Mouse (Mus musculus): Measurements from ENCODE around the gene Saal1. TPM values are rescaled to one million over a fixed set of nuclear protein-coding genes. Genes with fewer than 3 reads are reported as not detected.

The Saal1 gene
- total and polyA plus RNA-seq, 3 experiments = 2.3 to 4.0 (median 3.8) TPM

DNA sequence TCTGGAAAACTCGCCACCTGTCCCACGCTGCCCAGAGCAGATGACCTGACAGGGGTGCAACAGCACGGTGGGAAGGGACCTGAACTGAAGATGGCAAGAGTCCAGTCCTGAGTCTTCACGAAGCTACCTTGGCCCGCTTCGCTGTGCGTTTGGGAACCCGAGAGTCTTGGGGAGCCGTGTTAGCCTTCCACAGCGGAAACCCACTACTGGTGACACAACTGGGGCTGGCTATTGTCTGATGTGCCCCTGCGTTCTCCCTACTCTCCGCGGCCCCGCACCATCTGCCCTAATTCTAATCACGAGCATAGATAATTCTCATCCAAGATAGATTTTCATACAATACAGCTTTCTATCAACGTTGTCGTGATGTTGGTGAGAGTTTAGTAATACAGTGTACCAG lies 70.4 kb downstream of the Saal1 start:
- Histone ChIP-seq H3K27ac (peak overlapping the region; percentile 59), H3K79me2 (replicated peaks; ENCODE audit: control insufficient read depth, insufficient read depth, low read length) (no peaks in the 10 kb centered on the region), H3K4me1 (ENCODE audit: control insufficient read depth, insufficient read depth, low read length) (no peaks in the 10 kb centered on the region), H3K27me3 (ENCODE audit: control insufficient read depth, insufficient read depth, low read length) (no peaks in the 10 kb centered on the region), H3K9ac (ENCODE audit: low read depth, low read length) (peak overlapping the region; percentile 58), H3K36me3 (ENCODE audit: control insufficient read depth, insufficient read depth, low read length) (no peaks in the 10 kb centered on the region), H3K4me3 (peak overlapping the region; percentile 59)
- intact Hi-C loops (cut with DNase I) = no loop called here
- no peak for DNase-seq
- TF ChIP-seq EP300 (IDR thresholded peaks at IDR 0.05; ENCODE audit: insufficient read depth, low read depth, low read length) (no peak), POLR2A (IDR thresholded peaks at IDR 0.05; ENCODE audit: insufficient read depth, low read depth, low read length) (no peak), CTCF (IDR thresholded peaks at IDR 0.05) (no peak)
- 12% methylated on average over 17 of the region's 17 CpGs for WGBS

DNA sequence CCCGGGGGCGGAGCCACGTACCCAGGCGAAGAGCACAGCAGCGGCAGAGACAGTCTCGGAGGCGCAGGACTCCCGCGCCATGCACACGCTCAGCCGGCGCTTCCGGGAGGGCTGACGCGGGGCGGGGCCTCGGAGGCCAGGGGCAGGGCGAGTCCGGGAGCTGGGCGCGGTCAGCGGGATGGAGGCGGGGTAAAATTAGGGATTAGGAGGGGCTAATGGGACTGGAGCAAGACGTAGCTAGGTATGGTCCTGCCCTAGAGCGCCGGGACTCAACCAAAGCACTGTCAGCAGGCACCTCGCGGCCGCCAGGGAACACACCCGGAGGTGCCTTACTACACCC lies 70.8 kb downstream of the Saal1 start, which contains the start of gene Sergef:
Gene Sergef (minus strand): TSS at position 116 of the 340 bp plus-strand sequence.
- Histone ChIP-seq H3K27me3 (ENCODE audit: control insufficient read depth, insufficient read depth, low read length) (no peaks in the 10 kb centered on the region), H3K4me1 (ENCODE audit: control insufficient read depth, insufficient read depth, low read length) (no peaks in the 10 kb centered on the region), H3K4me3 (peak within 1 kb of the TSS; percentile 59), H3K79me2 (replicated peaks; ENCODE audit: control insufficient read depth, insufficient read depth, low read length) (no peaks in the 10 kb centered on the region), H3K27ac (peak within 1 kb of the TSS; percentile 59), H3K36me3 (ENCODE audit: control insufficient read depth, insufficient read depth, low read length) (no peaks in the 10 kb centered on the region), H3K9ac (ENCODE audit: low read depth, low read length) (peak within 1 kb of the TSS; percentile 78)
- DNase-seq = peak; percentile 93 to 94
- intact Hi-C loops (cut with DNase I) = no loop called here
- 0% methylated on average over 29 of the region's 30 CpGs for WGBS
- TF ChIP-seq CTCF (IDR thresholded peaks at IDR 0.05) (peak; percentile 21), EP300 (IDR thresholded peaks at IDR 0.05; ENCODE audit: insufficient read depth, low read depth, low read length) (no peak), POLR2A (IDR thresholded peaks at IDR 0.05; ENCODE audit: insufficient read depth, low read depth, low read length) (peak; percentile 63)

- H3K27me3 ChIP-seq (ENCODE audit: control insufficient read depth, insufficient read depth, low read length) = no peaks in the 10 kb centered on the region
- no peak for TF ChIP-seq CTCF (IDR thresholded peaks at IDR 0.05)
- no peak for TF ChIP-seq POLR2A (IDR thresholded peaks at IDR 0.05; ENCODE audit: insufficient read depth, low read depth, low read length)
- TF ChIP-seq EP300 (IDR thresholded peaks at IDR 0.05; ENCODE audit: insufficient read depth, low read depth, low read length) = no peak
- 18% methylated on average over 32 of the region's 32 CpGs for WGBS
- intact Hi-C loops (cut with DNase I) = no loop called here
- H3K79me2 ChIP-seq (replicated peaks; ENCODE audit: control insufficient read depth, insufficient read depth, low read length) = no peaks in the 10 kb centered on the region
- no peaks in the 10 kb centered on the region for H3K4me1 ChIP-seq (ENCODE audit: control insufficient read depth, insufficient read depth, low read length)
- H3K4me3 ChIP-seq = peak overlapping the region; percentile 59
- peak overlapping the region; percentile 78 for H3K9ac ChIP-seq (ENCODE audit: low read depth, low read length)
- no peaks in the 10 kb centered on the region for H3K36me3 ChIP-seq (ENCODE audit: control insufficient read depth, insufficient read depth, low read length)
- DNase-seq = peak in 1 of 2 experiments; percentile 6
- H3K27ac ChIP-seq = peak overlapping the region; percentile 59
Measured at GRCm38 (mm10) chr7:46638889-46639691, 71.4 kb downstream of the Saal1 start.

Other genes starting within 250 kb of the Saal1 start
- 1 to 10 TPM; 2.9 to 5.1 TPM for gene Sergef, start 70.9 kb downstream of the Saal1 start, total RNA-seq (2021)
- 3.6 and 4.9 TPM in 2 replicates for gene Sergef, start 70.9 kb downstream of the Saal1 start, polyA plus RNA-seq (2012; rRNA removed)
- not detected for gene Tph1, start 38.1 kb downstream of the Saal1 start, total RNA-seq (2021)
- gene Tph1, start 38.1 kb downstream of the Saal1 start, polyA plus RNA-seq (2012; rRNA removed) = 0.23 TPM in 1 of 2 replicates, not detected in the other
- gene Saa3, start 5.0 kb upstream of the Saal1 start, total RNA-seq (2021) = 1 to 10 TPM; 1.5 to 2.7 TPM
- gene Saa3, start 5.0 kb upstream of the Saal1 start, polyA plus RNA-seq (2012; rRNA removed) = 0.38 and 1.2 TPM in 2 replicates
- gene Saa4, start 21.9 kb upstream of the Saal1 start, total RNA-seq (2021) = not detected
- not detected in 2 replicates for gene Saa4, start 21.9 kb upstream of the Saal1 start, polyA plus RNA-seq (2012; rRNA removed)
- gene Saa1, start 32.3 kb upstream of the Saal1 start, total RNA-seq (2021) = not detected
- not detected in 2 replicates for gene Saa1, start 32.3 kb upstream of the Saal1 start, polyA plus RNA-seq (2012; rRNA removed)
- not detected for gene Saa2, start 41.1 kb upstream of the Saal1 start, total RNA-seq (2021)
- gene Saa2, start 41.1 kb upstream of the Saal1 start, polyA plus RNA-seq (2012; rRNA removed) = not detected in 2 replicates
- gene Hps5, start 85.4 kb upstream of the Saal1 start, total RNA-seq (2021) = 1 to 10 TPM; 7.5 to 9.2 TPM
- gene Hps5, start 85.4 kb upstream of the Saal1 start, polyA plus RNA-seq (2012; rRNA removed) = 5.2 and 8.4 TPM in 2 replicates
- gene Gtf2h1, start 85.4 kb upstream of the Saal1 start, total RNA-seq (2021) = 10 to 100 TPM; 15.7 to 17.2 TPM
- 4.8 and 8.9 TPM in 2 replicates for gene Gtf2h1, start 85.4 kb upstream of the Saal1 start, polyA plus RNA-seq (2012; rRNA removed)
- 100 to 1,000 TPM; 738 to 741 TPM for gene Ldha, start 130.8 kb upstream of the Saal1 start, total RNA-seq (2021)
- 674 and 1,134 TPM in 2 replicates for gene Ldha, start 130.8 kb upstream of the Saal1 start, polyA plus RNA-seq (2012; rRNA removed)
- gene Ldhc, start 150.5 kb upstream of the Saal1 start, total RNA-seq (2021) = not detected
- gene Ldhc, start 150.5 kb upstream of the Saal1 start, polyA plus RNA-seq (2012; rRNA removed) = 1.1 and 2.3 TPM in 2 replicates
- 10 to 100 TPM; 56.5 to 62.5 TPM for gene Tsg101, start 209.3 kb upstream of the Saal1 start, total RNA-seq (2021)
- gene Tsg101, start 209.3 kb upstream of the Saal1 start, polyA plus RNA-seq (2012; rRNA removed) = 64.3 and 97.0 TPM in 2 replicates
- 10 to 100 TPM in 1 of 2 experiments, 1 to 10 TPM in 1; 9.0 to 10.3 TPM for gene Uevld, start 247.8 kb upstream of the Saal1 start, total RNA-seq (2021)
- gene Uevld, start 247.8 kb upstream of the Saal1 start, polyA plus RNA-seq (2012; rRNA removed) = 2.9 and 5.0 TPM in 2 replicates

All from heart, adult 2 months (tissue).